Mouse (Mus musculus): ENCODE results near the gene Itga3. TPM values are rescaled to one million over a fixed set of nuclear protein-coding genes. Genes with fewer than 3 reads are reported as not detected.

The Itga3 gene
- polyA plus RNA-seq, 1 experiment from 2014 or later: 11.5 TPM

GRCm38 (mm10) chr11:95088286-95088685 is 11.7 kb upstream of the Itga3 start:
- Histone ChIP-seq H3K9me3 (no peaks in the 10 kb centered on the region), H3K27me3 (replicated peaks; ENCODE audit: low read depth, poor library complexity, severe bottlenecking) (no peaks in the 10 kb centered on the region), H3K4me3 (no peak overlapping the region), H3K4me1 (peaks cover 54% of the 10 kb centered on the region), H3K27ac (replicated peaks) (no peak overlapping the region; the same call in 1 of the 2 replicates), H3K36me3 (replicated peaks) (no peaks in the 10 kb centered on the region)
- 56% methylated on average over 7 of the region's 7 CpGs for WGBS
- DNase-seq (ENCODE audit: low spot score): no peak

GRCm38 (mm10) chr11:95087301-95088228 is 11.0 kb upstream of the Itga3 start:
- Histone ChIP-seq H3K27ac (replicated peaks) (peak overlapping the region; percentile 8; the same call in 1 of the 2 replicates), H3K4me1 (peaks cover 54% of the 10 kb centered on the region)

GRCm38 (mm10) chr11:95086229-95086628 is 9.6 kb upstream of the Itga3 start:
- Histone ChIP-seq H3K4me3 (peak overlapping the region; percentile 1; the same call in 1 of the 2 replicates), H3K4me1 (peaks cover 54% of the 10 kb centered on the region), H3K27ac (replicated peaks) (peak overlapping the region; percentile 63), H3K27me3 (replicated peaks; ENCODE audit: low read depth, poor library complexity, severe bottlenecking) (no peaks in the 10 kb centered on the region), H3K36me3 (replicated peaks) (no peaks in the 10 kb centered on the region), H3K9me3 (no peaks in the 10 kb centered on the region)
- 51% methylated on average over 5 of the region's 5 CpGs for WGBS
- DNase-seq (ENCODE audit: low spot score): no peak

More at GRCm38 (mm10) chr11:95087301-95088228, 11.0 kb upstream of the Itga3 start:
- no peaks in the 10 kb centered on the region for H3K27me3 ChIP-seq (replicated peaks; ENCODE audit: low read depth, poor library complexity, severe bottlenecking)
- no peaks in the 10 kb centered on the region for H3K9me3 ChIP-seq
- DNase-seq (ENCODE audit: low spot score): no peak
- H3K36me3 ChIP-seq (replicated peaks): no peaks in the 10 kb centered on the region
- no peak overlapping the region for H3K4me3 ChIP-seq
- 75% methylated on average over 17 of the region's 17 CpGs for WGBS

GRCm38 (mm10) chr11:95085710-95086109 is 9.1 kb upstream of the Itga3 start:
- Histone ChIP-seq H3K4me1 (peaks cover 59% of the 10 kb centered on the region), H3K36me3 (replicated peaks) (no peaks in the 10 kb centered on the region), H3K27me3 (replicated peaks; ENCODE audit: low read depth, poor library complexity, severe bottlenecking) (no peaks in the 10 kb centered on the region), H3K27ac (replicated peaks) (peak overlapping the region; percentile 63), H3K9me3 (no peaks in the 10 kb centered on the region), H3K4me3 (peak overlapping the region; percentile 1; the same call in 1 of the 2 replicates)
- DNase-seq (ENCODE audit: low spot score): no peak
- 12% methylated on average over 5 of the region's 5 CpGs for WGBS

GRCm38 (mm10) chr11:95084811-95085382 is 8.3 kb upstream of the Itga3 start:
- WGBS: 28% methylated on average over 5 of the region's 5 CpGs
- DNase-seq (ENCODE audit: low spot score): peak; percentile 50
- Histone ChIP-seq H3K27me3 (replicated peaks; ENCODE audit: low read depth, poor library complexity, severe bottlenecking) (peaks cover 4% of the 10 kb centered on the region; the same call in 1 of the 2 replicates), H3K9me3 (no peaks in the 10 kb centered on the region), H3K4me3 (no peak overlapping the region), H3K36me3 (replicated peaks) (no peaks in the 10 kb centered on the region), H3K4me1 (peaks cover 67% of the 10 kb centered on the region), H3K27ac (replicated peaks) (no peak overlapping the region)

GRCm38 (mm10) chr11:95084175-95084574 is 7.6 kb upstream of the Itga3 start:
- H3K4me1 ChIP-seq: peaks cover 71% of the 10 kb centered on the region
- WGBS: 23% methylated on average over 4 of the region's 4 CpGs

GRCm38 (mm10) chr11:95082896-95083295 is 6.3 kb upstream of the Itga3 start:
- Histone ChIP-seq H3K27me3 (replicated peaks; ENCODE audit: low read depth, poor library complexity, severe bottlenecking) (peaks cover 24% of the 10 kb centered on the region), H3K36me3 (replicated peaks) (no peaks in the 10 kb centered on the region), H3K27ac (replicated peaks) (no peak overlapping the region), H3K4me1 (peaks cover 71% of the 10 kb centered on the region), H3K4me3 (no peak overlapping the region), H3K9me3 (no peaks in the 10 kb centered on the region)
- no peak for DNase-seq (ENCODE audit: low spot score)
- 90% methylated on average over 7 of the region's 7 CpGs for WGBS

More at GRCm38 (mm10) chr11:95084175-95084574, 7.6 kb upstream of the Itga3 start:
- no peak overlapping the region for H3K4me3 ChIP-seq
- H3K27me3 ChIP-seq (replicated peaks; ENCODE audit: low read depth, poor library complexity, severe bottlenecking): peaks cover 11% of the 10 kb centered on the region
- DNase-seq (ENCODE audit: low spot score): no peak
- no peaks in the 10 kb centered on the region for H3K36me3 ChIP-seq (replicated peaks)
- H3K9me3 ChIP-seq: no peaks in the 10 kb centered on the region
- H3K27ac ChIP-seq (replicated peaks): 0 out of 2 replicates have a peak overlapping the region, but pooled peaks have one; percentile 1

GRCm38 (mm10) chr11:95080783-95081182 is 4.2 kb upstream of the Itga3 start:
- Histone ChIP-seq H3K4me3 (no peak overlapping the region), H3K4me1 (peaks cover 70% of the 10 kb centered on the region), H3K36me3 (replicated peaks) (no peaks in the 10 kb centered on the region), H3K27me3 (replicated peaks; ENCODE audit: low read depth, poor library complexity, severe bottlenecking) (peaks cover 45% of the 10 kb centered on the region), H3K9me3 (no peaks in the 10 kb centered on the region), H3K27ac (replicated peaks) (no peak overlapping the region)
- WGBS: 82% methylated on average over 6 of the region's 6 CpGs
- DNase-seq (ENCODE audit: low spot score): no peak

- Histone ChIP-seq H3K4me1 (peaks cover 73% of the 10 kb centered on the region), H3K27ac (replicated peaks) (peak overlapping the region; percentile 25; the same call in 1 of the 2 replicates), H3K9me3 (no peaks in the 10 kb centered on the region), H3K27me3 (replicated peaks; ENCODE audit: low read depth, poor library complexity, severe bottlenecking) (peaks cover 59% of the 10 kb centered on the region), H3K4me3 (no peak overlapping the region), H3K36me3 (replicated peaks) (no peaks in the 10 kb centered on the region)
- WGBS: 68% methylated on average over 6 of the region's 6 CpGs
- no peak for DNase-seq (ENCODE audit: low spot score)
These were observed 2.8 kb upstream of the Itga3 start for GRCm38 (mm10) chr11:95079256-95079875.

GRCm38 (mm10) chr11:95077956-95078355 is 1.4 kb upstream of the Itga3 start:
- WGBS: 53% methylated on average over 7 of the region's 7 CpGs
- no peak overlapping the region for H3K27ac ChIP-seq (replicated peaks)
- peaks cover 75% of the 10 kb centered on the region for H3K4me1 ChIP-seq
- H3K9me3 ChIP-seq: no peaks in the 10 kb centered on the region
- DNase-seq (ENCODE audit: low spot score): no peak
- peaks cover 73% of the 10 kb centered on the region for H3K27me3 ChIP-seq (replicated peaks; ENCODE audit: low read depth, poor library complexity, severe bottlenecking)
- H3K36me3 ChIP-seq (replicated peaks): no peaks in the 10 kb centered on the region
- no peak overlapping the region for H3K4me3 ChIP-seq

GRCm38 (mm10) chr11:95076041-95076535 is 513 bp downstream of the Itga3 start:
- Histone ChIP-seq H3K27me3 (replicated peaks; ENCODE audit: low read depth, poor library complexity, severe bottlenecking) (peaks cover 76% of the 10 kb centered on the region), H3K9me3 (no peaks in the 10 kb centered on the region), H3K27ac (replicated peaks) (peak overlapping the region; percentile 82), H3K36me3 (replicated peaks) (no peaks in the 10 kb centered on the region), H3K4me1 (peaks cover 91% of the 10 kb centered on the region), H3K4me3 (peak overlapping the region; percentile 73)
- WGBS: under 1% methylated on average over 42 of the region's 42 CpGs
- DNase-seq (ENCODE audit: low spot score): peak; percentile 73

Measured in embryonic facial prominence, embryonic 10.5 days (tissue).